Mouse (Mus musculus) forebrain, embryonic 13.5 days (tissue): Measurements from ENCODE around the gene Chrne. TPM values are rescaled to one million over a fixed set of nuclear protein-coding genes. Genes with fewer than 3 reads are reported as not detected.

Source experiments
- ATAC-seq: fragments of 200-750 bp; cut with Nextera tagmentation; 2 replicates; pipeline ENCODE4 v1.8.0; 2017
- H3K27ac ChIP-seq: fragments of 300-500 bp; sonication (generic); 2 replicates; pipeline ENCODE4 v1.5.1; 2015; ENCODE audit warnings: inconsistent platforms, mild to moderate bottlenecking, moderate library complexity
- H3K27me3 ChIP-seq: fragments of 300-500 bp; sonication (generic); 2 replicates; pipeline ENCODE4 v1.6.1; 2015; ENCODE audit warnings: mild to moderate bottlenecking, inconsistent platforms
- H3K36me3 ChIP-seq: fragments of 300-500 bp; sonication (generic); 2 replicates; pipeline ENCODE4 v1.6.1; 2015; ENCODE audit warnings: mild to moderate bottlenecking, inconsistent platforms; ENCODE audit not compliant: poor library complexity, severe bottlenecking
- H3K4me1 ChIP-seq: fragments of 300-500 bp; sonication (generic); 2 replicates; pipeline ENCODE4 v1.6.1; 2015; ENCODE audit warnings: inconsistent platforms
- H3K4me2 ChIP-seq: fragments of 300-500 bp; sonication (generic); 2 replicates; pipeline ENCODE4 v1.6.1; 2015; ENCODE audit warnings: inconsistent platforms, mild to moderate bottlenecking, moderate library complexity
- H3K4me3 ChIP-seq: fragments of 300-500 bp; sonication (generic); 2 replicates; pipeline ENCODE4 v1.5.1; 2015; ENCODE audit warnings: mild to moderate bottlenecking, inconsistent platforms
- H3K9ac ChIP-seq: fragments of 300-500 bp; sonication (generic); 2 replicates; pipeline ENCODE4 v1.6.1; 2015; ENCODE audit warnings: mild to moderate bottlenecking, inconsistent platforms
- H3K9me3 ChIP-seq: fragments of 300-500 bp; sonication (generic); replicated peaks from 2 replicates; pipeline ENCODE4 v1.6.1; 2016; ENCODE audit warnings: inconsistent platforms
- whole genome bisulfite sequencing: fragments of 180-500 bp; shearing (Covaris S2); methylation state at CpG from one replicate; pipeline ENCODE4 v1.1.7; 2015; 5-methylcytosine and 5-hydroxymethylcytosine counted together
- polyA plus RNA-seq: library from polyadenylated mRNA; unstranded; fragments of >200 nt; fragmentation: Nextera tagmentation; extraction: Ambion mirVana; gene quantifications from 2 replicates; pipeline ENCODE4 v1.2.1, GENCODE M21; 2015

The Chrne gene
- polyA plus RNA-seq, 1 experiment from 2014 or later: not detected

DNA sequence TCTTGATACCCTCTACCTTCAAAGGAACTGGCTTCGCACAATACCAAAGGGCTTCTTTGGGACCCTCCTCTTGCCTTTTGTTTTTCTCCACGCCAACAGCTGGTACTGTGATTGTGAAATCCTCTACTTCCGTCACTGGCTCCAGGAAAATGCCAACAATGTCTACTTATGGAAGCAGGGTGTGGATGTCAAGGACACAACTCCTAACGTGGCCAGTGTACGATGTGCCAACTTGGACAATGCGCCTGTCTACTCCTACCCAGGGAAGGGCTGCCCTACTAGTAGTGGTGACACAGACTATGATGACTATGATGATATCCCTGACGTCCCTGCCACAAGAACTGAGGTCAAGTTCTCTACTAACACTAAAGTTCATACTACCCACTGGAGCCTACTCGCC lies 21.0 kb upstream of the Chrne start:
- Histone ChIP-seq H3K4me3 (no peak overlapping the region), H3K4me1 (no peaks in the 10 kb centered on the region), H3K27me3 (no peaks in the 10 kb centered on the region), H3K36me3 (peaks cover 24% of the 10 kb centered on the region), H3K9me3 (no peaks in the 10 kb centered on the region), H3K27ac (no peak overlapping the region), H3K4me2 (no peak overlapping the region), H3K9ac (no peak overlapping the region)
- no peak for ATAC-seq
- WGBS: 87% methylated on average over 8 of the region's 8 CpGs

DNA sequence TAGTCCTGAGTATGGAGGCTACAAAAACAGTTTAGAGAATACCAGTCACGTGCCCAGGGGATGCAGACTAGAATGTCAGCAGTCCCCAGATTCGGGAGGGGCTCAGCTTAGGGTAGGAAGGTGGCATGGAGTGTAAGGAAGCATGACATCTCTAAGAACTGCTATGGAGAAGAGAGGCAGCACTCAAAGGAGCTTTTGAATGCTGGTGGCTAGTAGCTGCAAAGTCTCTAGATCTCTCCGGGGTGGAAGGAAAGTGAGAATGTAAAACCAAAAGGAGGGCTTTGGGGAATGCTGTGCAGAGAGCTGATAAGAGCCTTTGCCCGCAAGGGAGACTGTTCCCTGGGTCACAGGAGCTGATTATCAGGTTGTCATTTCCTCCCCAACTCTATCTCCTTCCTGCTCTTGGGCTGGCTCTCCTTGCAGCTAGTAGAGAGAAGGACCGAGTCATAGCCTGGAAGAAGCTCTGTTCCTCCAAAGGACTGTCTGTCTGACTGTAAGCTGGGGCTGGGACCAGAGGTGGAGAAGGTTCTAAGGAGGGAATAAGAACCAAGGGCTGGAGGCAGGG lies 19.8 kb upstream of the Chrne start, which contains the start of gene Gp1ba:
TSS of gene Gp1ba (plus strand) at position 409 of the 565 bp plus-strand sequence.
- H3K9ac ChIP-seq: no peak within 1 kb of the TSS
- no peaks in the 10 kb centered on the region for H3K4me1 ChIP-seq
- H3K9me3 ChIP-seq: no peaks in the 10 kb centered on the region
- 0 out of 2 replicates have a peak, but pooled peaks cover 13% of the 10 kb centered on the region for H3K36me3 ChIP-seq
- 62% methylated on average over 5 of the region's 5 CpGs for WGBS
- H3K4me3 ChIP-seq: no peak within 1 kb of the TSS
- H3K4me2 ChIP-seq: no peak within 1 kb of the TSS
- ATAC-seq: no peak
- H3K27ac ChIP-seq: no peak within 1 kb of the TSS
- no peaks in the 10 kb centered on the region for H3K27me3 ChIP-seq

DNA sequence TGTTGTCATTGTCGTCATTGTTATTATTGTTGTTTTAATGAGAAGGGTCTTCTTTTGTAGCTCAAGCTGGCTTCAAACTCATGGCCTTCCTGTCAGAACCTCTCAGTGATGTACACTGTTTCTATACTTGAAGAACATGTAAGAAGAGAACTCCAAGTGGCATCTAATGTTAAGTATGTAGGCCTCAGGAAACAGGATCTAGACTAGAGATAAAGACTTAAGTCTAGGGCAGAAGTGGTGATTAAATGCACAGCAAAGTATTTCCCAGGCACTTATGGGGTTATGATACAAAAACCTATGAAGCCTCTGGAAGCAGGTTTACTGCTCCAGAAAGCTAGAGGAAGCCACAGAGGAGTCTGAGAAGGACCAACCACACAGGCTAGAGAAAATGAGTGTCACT lies 19.3 kb upstream of the Chrne start:
- Histone ChIP-seq H3K36me3 (0 out of 2 replicates have a peak, but pooled peaks cover 8% of the 10 kb centered on the region), H3K4me3 (no peak overlapping the region), H3K4me2 (no peak overlapping the region), H3K4me1 (no peaks in the 10 kb centered on the region), H3K9me3 (no peaks in the 10 kb centered on the region), H3K27ac (no peak overlapping the region), H3K27me3 (no peaks in the 10 kb centered on the region), H3K9ac (no peak overlapping the region)
- no peak for ATAC-seq
- 86% methylated on average over 1 of the region's 1 CpGs for WGBS

DNA sequence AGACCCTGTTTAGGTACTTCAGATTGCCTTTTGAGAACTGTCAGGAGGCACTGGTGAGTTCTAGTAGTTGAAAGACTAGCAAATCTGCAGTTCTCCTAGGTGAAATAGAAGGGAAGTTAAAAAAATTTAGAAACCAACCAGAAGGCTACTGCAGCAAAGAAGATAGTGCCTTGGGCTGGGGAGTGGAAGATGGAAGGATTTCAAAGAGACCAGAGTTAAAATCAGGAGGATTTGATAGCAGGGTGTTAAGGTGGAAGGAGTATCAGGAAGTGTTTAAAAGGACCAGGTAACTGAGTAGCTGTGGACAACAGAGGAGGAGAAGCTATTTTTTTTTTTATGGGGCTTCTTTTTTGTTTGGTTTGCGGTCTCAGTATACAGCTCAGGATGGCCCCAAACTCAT lies 18.7 kb upstream of the Chrne start:
- H3K27me3 ChIP-seq: no peaks in the 10 kb centered on the region
- H3K9me3 ChIP-seq: no peaks in the 10 kb centered on the region
- H3K4me1 ChIP-seq: no peaks in the 10 kb centered on the region
- no peak overlapping the region for H3K27ac ChIP-seq
- 92% methylated on average over 1 of the region's 1 CpGs for WGBS
- no peak overlapping the region for H3K9ac ChIP-seq
- H3K4me2 ChIP-seq: no peak overlapping the region
- H3K4me3 ChIP-seq: no peak overlapping the region
- 0 out of 2 replicates have a peak, but pooled peaks cover 3% of the 10 kb centered on the region for H3K36me3 ChIP-seq
- no peak for ATAC-seq

DNA sequence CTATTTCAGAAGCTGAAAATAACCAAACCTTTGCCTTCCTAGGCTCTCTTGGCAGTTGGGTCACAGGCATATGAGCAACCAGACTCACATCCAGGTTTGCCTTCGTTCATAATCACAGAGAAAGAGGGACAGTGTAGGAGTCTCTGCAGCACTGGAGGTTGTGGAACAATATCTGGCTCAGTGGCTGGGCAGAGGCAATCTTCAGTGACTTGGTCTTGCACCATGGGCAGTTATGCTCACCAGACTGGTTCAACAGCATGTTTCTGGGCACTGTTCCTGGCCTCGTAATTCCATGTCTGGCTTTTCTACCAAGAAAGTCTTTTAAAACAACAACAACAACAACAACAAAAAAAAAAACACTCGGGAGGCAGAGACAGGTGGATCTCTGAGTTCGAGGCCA lies 16.6 kb upstream of the Chrne start:
- Histone ChIP-seq H3K36me3 (no peaks in the 10 kb centered on the region), H3K4me2 (no peak overlapping the region), H3K9ac (no peak overlapping the region), H3K27ac (no peak overlapping the region), H3K4me3 (no peak overlapping the region), H3K27me3 (no peaks in the 10 kb centered on the region), H3K9me3 (no peaks in the 10 kb centered on the region), H3K4me1 (no peaks in the 10 kb centered on the region)
- WGBS: 80% methylated on average over 4 of the region's 4 CpGs
- ATAC-seq: no peak

DNA sequence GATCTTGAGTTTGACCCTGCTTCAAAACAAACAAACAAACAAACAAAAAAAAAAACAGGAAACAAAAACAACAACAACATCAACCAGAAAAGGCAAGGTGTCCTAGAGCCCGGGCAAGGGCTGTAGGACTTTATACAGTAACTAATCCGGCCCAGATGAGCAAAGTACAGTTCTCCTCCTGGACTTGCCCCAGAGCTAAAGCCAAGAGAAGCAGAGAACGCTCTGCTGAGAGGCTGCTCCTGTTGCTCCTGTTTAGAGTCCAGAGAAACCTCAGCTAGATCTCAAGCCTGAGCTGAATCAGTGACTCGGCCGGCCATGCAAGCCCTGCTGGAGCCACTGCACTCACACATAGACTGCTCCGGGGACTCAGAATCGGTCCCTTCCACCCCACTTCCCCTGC lies 11.1 kb upstream of the Chrne start:
- H3K9ac ChIP-seq: no peak overlapping the region
- no peak overlapping the region for H3K4me3 ChIP-seq
- no peaks in the 10 kb centered on the region for H3K36me3 ChIP-seq
- no peaks in the 10 kb centered on the region for H3K4me1 ChIP-seq
- H3K4me2 ChIP-seq: no peak overlapping the region
- no peaks in the 10 kb centered on the region for H3K9me3 ChIP-seq
- H3K27me3 ChIP-seq: no peaks in the 10 kb centered on the region
- WGBS: 72% methylated on average over 7 of the region's 7 CpGs
- H3K27ac ChIP-seq: no peak overlapping the region
- no peak for ATAC-seq

DNA sequence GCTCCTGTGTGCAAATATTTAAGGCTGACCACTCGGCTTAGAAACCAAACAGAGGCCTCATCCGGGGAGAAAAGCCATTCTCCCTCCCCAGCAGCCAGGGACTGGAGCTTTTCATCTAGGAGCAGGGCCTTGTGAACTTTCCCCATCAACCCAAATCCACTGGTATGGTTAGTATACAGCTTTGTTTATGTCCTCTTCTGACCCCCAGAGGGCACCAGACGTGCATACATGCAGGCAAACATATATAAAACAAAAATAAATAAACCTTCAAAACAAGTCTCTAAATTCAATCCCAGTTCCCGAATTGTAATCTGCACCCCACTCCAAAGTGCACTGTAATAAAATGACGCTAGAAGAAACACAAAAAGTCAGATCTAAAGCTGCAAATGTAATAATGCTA lies 10.5 kb upstream of the Chrne start:
- H3K36me3 ChIP-seq: no peaks in the 10 kb centered on the region
- H3K9ac ChIP-seq: no peak overlapping the region
- no peaks in the 10 kb centered on the region for H3K27me3 ChIP-seq
- WGBS: 52% methylated on average over 5 of the region's 5 CpGs
- ATAC-seq: no peak
- no peaks in the 10 kb centered on the region for H3K9me3 ChIP-seq
- no peak overlapping the region for H3K4me3 ChIP-seq
- no peak overlapping the region for H3K4me2 ChIP-seq
- H3K4me1 ChIP-seq: no peaks in the 10 kb centered on the region
- H3K27ac ChIP-seq: no peak overlapping the region

DNA sequence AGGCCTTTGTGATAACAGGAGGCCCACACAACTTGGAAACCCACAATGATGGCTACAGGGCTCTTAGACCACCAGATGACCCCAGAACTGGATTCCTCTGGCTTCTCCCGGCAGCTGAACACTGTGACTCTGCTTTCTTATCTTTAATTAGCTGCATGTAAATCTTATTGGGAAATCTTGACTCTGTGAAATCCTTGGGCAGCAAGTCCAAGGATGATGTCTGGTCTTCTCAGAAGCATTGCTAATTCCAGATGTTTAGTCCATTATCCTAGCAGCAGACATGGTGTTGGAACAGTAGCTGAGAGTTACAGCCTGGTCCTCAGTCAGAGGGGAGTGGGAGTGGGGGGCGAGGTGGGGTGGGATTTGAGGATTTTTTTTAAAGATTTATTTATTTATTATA lies 9.4 kb upstream of the Chrne start:
- Histone ChIP-seq H3K9me3 (no peaks in the 10 kb centered on the region), H3K36me3 (no peaks in the 10 kb centered on the region), H3K27me3 (no peaks in the 10 kb centered on the region), H3K4me2 (no peak overlapping the region), H3K4me3 (no peak overlapping the region), H3K27ac (no peak overlapping the region), H3K4me1 (no peaks in the 10 kb centered on the region), H3K9ac (no peak overlapping the region)
- 87% methylated on average over 2 of the region's 2 CpGs for WGBS
- no peak for ATAC-seq

DNA sequence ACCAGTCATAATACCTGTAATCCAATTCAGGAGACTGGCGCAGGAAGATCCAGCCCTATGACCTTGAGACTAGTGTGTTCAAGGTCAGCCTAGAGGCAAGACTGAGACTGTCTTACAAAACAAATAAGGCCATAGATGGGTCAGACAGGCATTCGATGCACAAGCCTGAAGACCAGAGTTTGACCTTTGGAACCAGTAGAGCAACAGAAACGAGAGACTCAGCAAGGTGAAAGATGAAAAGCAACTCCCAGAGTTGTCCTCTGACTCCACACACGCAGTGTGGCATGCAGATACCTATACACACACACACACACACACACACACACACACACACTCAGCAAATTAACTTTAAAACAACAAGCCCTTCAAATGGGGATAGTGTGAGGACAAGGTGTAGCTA lies 7.9 kb upstream of the Chrne start:
- H3K27me3 ChIP-seq: no peaks in the 10 kb centered on the region
- H3K36me3 ChIP-seq: no peaks in the 10 kb centered on the region
- H3K27ac ChIP-seq: no peak overlapping the region
- no peaks in the 10 kb centered on the region for H3K9me3 ChIP-seq
- H3K9ac ChIP-seq: no peak overlapping the region
- WGBS: 87% methylated on average over 4 of the region's 4 CpGs
- H3K4me3 ChIP-seq: no peak overlapping the region
- no peak for ATAC-seq
- H3K4me2 ChIP-seq: no peak overlapping the region
- no peaks in the 10 kb centered on the region for H3K4me1 ChIP-seq

DNA sequence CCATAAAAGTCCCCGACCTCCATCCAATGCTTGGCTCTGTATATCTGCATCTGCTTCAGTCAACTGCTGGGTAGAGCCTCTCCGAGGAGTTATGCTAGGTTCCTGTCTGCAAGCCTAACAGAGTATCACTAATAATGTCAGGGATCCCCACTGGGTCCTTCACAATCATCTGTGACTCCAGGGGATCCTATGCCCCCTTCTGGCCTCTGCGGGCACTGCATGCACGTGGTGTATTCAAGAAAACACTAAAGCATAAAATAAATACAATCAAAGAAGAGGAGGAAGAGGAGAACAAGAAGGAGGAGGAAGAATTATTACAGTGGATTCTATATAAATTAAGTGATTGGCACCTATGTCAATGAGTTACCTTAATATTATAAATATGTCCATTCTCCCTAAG lies 6.5 kb upstream of the Chrne start:
- no peak overlapping the region for H3K4me2 ChIP-seq
- H3K9me3 ChIP-seq: no peaks in the 10 kb centered on the region
- WGBS: 52% methylated on average over 4 of the region's 4 CpGs
- H3K27me3 ChIP-seq: no peaks in the 10 kb centered on the region
- H3K9ac ChIP-seq: no peak overlapping the region
- H3K4me1 ChIP-seq: no peaks in the 10 kb centered on the region
- H3K4me3 ChIP-seq: no peak overlapping the region
- no peak overlapping the region for H3K27ac ChIP-seq
- no peaks in the 10 kb centered on the region for H3K36me3 ChIP-seq
- ATAC-seq: no peak

DNA sequence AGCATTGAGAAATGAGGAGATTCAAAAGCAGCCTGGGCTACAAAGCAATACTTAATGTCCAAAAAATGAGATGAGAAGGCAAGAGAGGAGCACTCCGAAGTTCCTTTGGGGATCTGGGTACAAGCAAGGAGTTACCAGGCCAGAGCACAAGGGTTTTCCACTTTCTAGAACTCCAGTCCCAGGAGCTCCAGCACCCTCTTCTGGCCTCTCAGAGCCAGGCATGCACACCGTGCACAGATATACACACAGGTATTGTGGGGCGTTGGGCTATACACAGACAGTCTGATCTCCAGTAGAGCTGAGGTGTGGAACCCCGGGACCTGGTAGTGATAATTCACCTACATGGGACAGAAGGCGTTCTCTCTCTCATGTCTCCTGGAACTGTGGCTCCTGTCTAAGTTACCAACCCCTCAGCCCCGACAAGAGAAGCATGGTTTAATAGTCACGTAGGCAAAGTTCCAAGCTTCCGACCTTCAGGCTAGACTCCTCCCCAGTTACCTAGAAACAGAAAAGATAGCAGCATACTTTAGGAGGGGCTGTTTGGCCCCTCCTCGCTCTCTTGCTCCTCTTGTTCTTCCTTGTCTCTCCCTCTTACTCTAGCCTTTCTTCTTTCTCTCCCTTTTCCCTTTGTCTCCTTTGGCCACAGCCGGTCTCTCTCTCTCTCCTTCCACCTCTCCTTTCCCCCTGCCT lies 4.2 kb upstream of the Chrne start:
- Histone ChIP-seq H3K9ac (no peak overlapping the region), H3K27ac (no peak overlapping the region), H3K36me3 (no peaks in the 10 kb centered on the region), H3K4me3 (no peak overlapping the region), H3K4me2 (no peak overlapping the region), H3K4me1 (no peaks in the 10 kb centered on the region), H3K9me3 (no peaks in the 10 kb centered on the region), H3K27me3 (no peaks in the 10 kb centered on the region)
- WGBS: 85% methylated on average over 10 of the region's 10 CpGs
- ATAC-seq: no peak

DNA sequence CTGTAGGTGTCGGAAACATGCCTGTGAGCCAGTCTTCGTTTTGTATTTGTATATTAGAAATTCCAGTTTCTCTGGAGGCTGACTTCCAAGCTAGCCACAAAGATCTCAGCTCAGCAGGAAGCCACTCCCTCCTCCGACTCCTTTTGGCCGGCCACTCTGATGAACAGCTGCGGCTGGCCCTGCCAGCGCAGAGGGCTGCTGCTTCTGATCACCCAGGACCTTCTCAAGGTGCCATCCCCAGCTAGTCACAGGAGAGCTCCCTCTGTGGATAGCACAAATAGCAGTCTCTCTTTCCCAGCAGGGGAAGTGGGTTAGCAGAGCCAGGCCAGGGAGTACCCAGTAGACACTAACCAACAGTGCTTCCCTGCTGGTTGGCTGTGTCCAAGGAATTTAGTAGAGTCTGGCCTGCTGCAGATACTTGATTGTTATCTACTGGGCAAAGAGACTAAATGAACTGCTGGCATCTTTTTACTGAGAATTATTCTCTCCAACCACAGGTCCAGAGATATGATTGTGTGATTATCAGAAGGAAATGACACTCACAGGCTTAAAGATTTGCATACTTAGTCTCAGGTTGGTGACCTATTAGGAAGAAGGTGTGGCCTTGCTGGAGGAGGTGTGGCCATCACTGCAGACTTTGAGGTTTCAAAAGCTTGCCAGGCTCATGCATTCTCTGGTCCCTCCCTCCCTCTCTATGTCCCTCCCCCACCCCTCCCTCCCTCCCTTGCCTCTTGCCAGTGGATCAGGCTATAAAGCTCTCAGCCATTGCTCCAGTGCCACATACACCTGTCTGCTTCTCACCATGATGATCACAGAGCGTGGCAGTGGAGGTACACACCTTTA lies 3.2 kb upstream of the Chrne start:
- Histone ChIP-seq H3K9me3 (no peaks in the 10 kb centered on the region), H3K4me2 (no peak overlapping the region), H3K27me3 (no peaks in the 10 kb centered on the region), H3K9ac (no peak overlapping the region; the same call in 1 of the 2 replicates), H3K4me1 (no peaks in the 10 kb centered on the region), H3K27ac (no peak overlapping the region), H3K36me3 (no peaks in the 10 kb centered on the region), H3K4me3 (no peak overlapping the region)
- no peak for ATAC-seq
- WGBS: 45% methylated on average over 7 of the region's 7 CpGs
